Mouse (Mus musculus) gastrocnemius, adult 8-10 months (tissue): Measurements from ENCODE around the gene S100a3. TPM values are rescaled to one million over a fixed set of nuclear protein-coding genes. Genes with fewer than 3 reads are reported as not detected.

Experiments
- DNase-seq, 2 experiments: peaks; one replicate each; pipeline ENCODE4 v3.0.0; 2022; ENCODE audit warnings: low spot score in 2 of 2
- total RNA-seq, 4 experiments: library from RNA; stranded (reverse); gene quantifications; 2 replicates each; pipeline ENCODE4 v1.2.4; 2022

The S100a3 gene
- total RNA-seq, 4 experiments from 2014 or later = not detected

- peak in 1 of 2 experiments; percentile 58 for DNase-seq
Observed at GRCm38 (mm10) chr3:90600458-90601195, 40.2 kb downstream of the S100a3 start.

DNA sequence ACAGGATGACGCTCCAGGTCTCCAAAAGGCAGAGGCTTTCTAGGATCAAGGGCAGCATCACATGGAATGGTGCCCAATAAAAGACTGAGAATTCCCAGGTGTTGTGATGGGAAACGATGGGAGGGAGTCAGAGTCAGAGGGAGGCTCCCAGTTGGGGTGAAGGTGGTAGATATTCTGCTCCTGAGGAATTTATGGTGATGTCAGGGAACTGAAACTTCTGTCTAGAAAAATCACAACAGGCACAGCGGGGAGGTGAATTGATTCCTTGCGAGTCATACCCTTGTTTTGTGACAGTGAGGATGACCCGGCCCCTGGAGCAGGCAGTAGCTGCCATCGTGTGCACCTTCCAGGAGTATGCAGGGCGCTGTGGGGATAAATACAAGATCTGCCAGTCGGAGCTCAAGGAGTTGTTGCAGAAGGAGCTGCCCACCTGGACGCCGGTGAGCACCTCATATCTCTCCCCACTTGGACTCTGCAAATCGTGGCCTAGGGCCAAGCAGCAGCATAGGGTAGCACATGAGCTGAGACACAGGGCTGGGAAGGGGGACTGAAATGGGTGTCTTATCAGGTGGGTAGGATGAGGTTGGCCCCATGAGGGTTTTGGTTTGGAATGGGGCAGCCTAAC lies 41.2 kb downstream of the S100a3 start, which contains the start of gene Gm42674:
Gene Gm42674 (plus strand): TSS at position 419 of the 625 bp plus-strand sequence.
- no peak for DNase-seq

DNA sequence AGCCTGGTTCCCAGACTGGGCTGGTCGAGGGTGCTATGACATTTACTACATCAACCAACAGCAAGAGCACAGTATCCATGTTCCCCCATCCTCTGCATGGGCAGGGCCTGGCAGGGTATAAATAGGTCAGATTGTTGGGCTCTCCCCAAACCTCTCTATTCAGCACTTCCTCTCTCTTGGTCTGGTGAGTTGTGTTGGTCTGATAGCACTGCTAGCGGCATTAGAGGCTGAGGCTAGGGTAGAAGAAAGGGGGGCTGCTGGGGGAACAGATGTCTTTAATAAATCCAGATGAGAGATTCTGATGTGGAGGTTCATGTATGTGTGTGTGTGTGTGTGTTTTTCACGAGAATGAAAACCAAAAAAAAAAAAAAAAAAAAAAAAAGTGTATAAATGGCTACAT lies 43.2 kb downstream of the S100a3 start, which contains the start of gene S100a4:
Gene S100a4 (plus strand): TSS at position 149 of the 400 bp plus-strand sequence.
- DNase-seq = no peak

GRCm38 (mm10) chr3:90604416-90604815 lies 44.0 kb downstream of the S100a3 start:
- peak; percentile 79 to 83 for DNase-seq

- no peak for DNase-seq
Observed at GRCm38 (mm10) chr3:90605049-90605448, 44.7 kb downstream of the S100a3 start.

DNA sequence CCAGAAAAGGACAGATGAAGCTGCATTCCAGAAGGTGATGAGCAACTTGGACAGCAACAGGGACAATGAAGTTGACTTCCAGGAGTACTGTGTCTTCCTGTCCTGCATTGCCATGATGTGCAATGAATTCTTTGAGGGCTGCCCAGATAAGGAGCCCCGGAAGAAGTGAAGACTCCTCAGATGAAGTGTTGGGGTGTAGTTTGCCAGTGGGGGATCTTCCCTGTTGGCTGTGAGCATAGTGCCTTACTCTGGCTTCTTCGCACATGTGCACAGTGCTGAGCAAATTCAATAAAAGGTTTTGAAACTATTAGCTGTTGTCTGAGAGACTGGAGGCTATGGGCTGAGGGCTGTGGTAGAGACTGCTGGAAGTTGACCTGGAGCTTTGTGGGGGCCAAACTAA lies 45.4 kb downstream of the S100a3 start:
- no peak for DNase-seq

- peak in 1 of 2 experiments; percentile 56 for DNase-seq
Observed at GRCm38 (mm10) chr3:90606185-90606584, 45.8 kb downstream of the S100a3 start.

- DNase-seq = no peak
Observed at GRCm38 (mm10) chr3:90607361-90607760, 47.0 kb downstream of the S100a3 start.

GRCm38 (mm10) chr3:90608223-90608622 lies 47.8 kb downstream of the S100a3 start, which contains the start of gene S100a5:
Gene S100a5 (plus strand): TSS chr3:90608523.
- DNase-seq = no peak

DNA sequence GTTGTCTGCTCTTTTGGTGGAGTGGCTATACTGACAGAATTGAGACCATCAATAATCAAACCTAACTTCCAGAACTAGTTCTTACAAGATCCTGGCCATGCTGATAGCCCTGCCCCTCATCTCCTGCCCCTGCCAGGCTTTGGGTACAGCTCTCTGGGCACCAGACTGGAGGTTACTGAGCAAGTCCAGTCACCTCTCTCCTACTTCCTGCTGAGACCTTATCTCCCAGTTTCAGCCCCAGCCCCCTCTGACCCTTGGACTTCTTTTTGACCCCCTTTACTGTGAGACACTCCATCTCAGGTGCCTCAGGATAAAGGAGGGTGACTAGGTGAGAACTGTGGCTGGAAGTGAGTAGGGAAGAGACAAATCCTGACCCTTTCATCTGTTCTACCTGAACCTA lies 48.7 kb downstream of the S100a3 start:
- no peak for DNase-seq

- no peak for DNase-seq
Observed at GRCm38 (mm10) chr3:90611494-90611893, 51.1 kb downstream of the S100a3 start.

GRCm38 (mm10) chr3:90612061-90612460 lies 51.7 kb downstream of the S100a3 start:
- DNase-seq = no peak

- DNase-seq = peak; percentile 74 to 81
Observed at GRCm38 (mm10) chr3:90612728-90613291, 52.4 kb downstream of the S100a3 start, which contains the start of gene S100a6. Gene S100a6 (plus strand): TSS chr3:90612882.

DNA sequence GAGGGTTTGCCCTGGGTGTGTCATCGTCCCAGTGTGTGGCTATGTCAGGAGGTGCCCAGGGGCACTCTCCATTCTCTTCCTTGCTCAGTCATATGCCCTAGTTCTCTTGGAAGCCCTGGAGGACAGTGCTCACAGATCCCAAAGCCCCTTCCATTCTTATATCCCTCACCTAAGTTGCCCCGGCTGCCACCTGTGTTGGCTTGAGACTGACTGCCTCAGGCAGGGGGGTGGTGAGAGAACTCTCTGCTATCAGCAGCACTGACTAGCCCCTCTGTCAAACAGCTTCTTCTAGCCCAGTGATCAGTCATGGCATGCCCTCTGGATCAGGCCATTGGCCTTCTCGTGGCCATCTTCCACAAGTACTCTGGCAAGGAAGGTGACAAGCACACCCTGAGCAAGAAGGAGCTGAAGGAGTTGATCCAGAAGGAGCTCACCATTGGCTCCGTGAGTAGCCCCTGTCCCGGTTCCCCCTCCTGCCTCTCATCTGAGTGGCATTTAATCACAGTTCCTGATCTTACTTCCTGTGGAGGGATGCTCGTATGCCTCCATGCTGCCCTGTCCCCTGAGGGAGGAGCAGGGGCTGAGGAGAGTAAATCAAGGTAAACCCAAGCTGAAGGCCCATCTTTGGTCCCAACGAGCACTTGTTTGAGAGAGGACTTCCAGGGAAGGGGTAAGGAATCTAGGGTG lies 53.2 kb downstream of the S100a3 start:
- DNase-seq = no peak

DNA sequence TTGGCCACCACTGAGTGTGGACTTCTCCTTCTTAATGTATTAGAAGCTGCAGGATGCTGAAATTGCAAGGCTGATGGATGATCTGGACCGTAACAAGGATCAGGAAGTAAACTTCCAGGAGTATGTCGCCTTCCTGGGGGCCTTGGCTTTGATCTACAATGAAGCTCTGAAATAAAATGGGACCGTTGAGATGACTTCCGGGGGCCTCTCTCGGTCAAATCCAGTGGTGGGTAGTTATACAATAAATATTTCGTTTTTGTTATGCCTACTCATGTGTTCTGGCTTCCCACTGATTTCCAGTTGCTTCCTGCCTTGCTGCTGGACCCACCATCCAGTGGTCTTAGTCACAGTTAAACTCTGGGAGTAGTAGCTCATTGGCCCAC lies 53.8 kb downstream of the S100a3 start:
- no peak for DNase-seq

DNA sequence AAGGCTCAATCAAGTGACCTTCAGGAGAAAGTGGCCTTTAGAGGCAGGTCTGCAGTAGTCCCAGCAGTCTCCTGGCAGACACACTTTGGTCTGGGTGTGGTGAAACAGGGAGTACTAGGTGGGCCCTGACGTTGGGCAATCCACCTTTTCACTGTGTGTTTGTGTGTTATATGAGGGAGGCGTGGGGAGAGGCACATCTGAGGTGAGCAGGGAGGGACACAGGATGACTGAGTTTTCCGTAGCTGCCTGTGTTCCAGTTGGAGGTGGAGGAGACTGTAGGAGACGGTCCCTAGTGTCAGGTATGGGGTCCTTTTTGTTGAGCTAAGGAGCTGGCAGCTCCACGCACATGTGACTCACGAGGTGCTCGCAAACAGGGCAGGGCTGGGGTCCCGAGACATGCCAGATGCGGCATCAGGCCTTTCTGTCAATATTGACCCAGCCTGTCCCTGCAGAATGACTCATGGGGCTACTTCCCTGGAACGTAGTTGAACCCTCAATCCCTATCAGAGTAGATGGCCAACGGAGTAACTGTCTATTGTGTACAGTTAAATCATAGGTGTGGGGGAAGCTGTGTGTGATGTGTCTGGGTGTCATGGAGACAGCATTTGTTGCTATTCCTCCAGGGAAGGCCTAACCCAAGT lies 54.4 kb downstream of the S100a3 start:
- no peak for DNase-seq

GRCm38 (mm10) chr3:90615415-90615814 lies 55.0 kb downstream of the S100a3 start:
- DNase-seq = peak; percentile 56 to 64

GRCm38 (mm10) chr3:90615911-90616310 lies 55.5 kb downstream of the S100a3 start:
- DNase-seq = no peak

GRCm38 (mm10) chr3:90617586-90617985 lies 57.2 kb downstream of the S100a3 start:
- DNase-seq = no peak

- DNase-seq = no peak
Observed at GRCm38 (mm10) chr3:90621552-90621951, 61.2 kb downstream of the S100a3 start.

DNA sequence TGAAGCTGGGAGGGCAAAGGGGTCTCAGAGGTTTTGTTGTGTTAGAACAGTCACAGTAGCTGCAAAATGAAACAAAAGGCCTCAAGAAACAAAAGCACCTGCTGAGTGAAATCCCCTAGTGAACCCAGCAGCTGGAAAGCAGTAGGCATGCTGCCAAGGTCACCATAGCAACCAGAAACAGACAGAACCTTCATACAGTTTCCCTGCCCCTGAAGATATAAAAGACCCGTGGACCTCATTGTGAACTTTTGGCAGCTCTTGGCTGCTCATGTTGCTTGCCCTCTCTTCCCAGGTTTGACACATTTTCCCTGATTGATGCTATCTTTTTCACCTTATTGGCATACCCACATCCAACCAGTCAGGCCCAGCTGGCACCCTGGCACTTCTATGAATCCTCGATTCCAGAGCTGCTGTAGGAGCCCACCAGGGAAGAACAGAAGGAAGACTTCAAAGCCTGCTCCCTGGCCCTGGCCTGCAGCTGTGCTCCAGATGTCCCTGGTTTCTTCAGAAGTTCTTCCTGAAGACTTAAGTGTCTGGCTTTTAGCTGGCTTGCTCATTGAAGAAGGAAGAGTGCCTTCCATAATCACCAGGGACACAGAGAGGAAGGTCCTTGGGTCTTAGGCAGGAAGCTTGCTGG lies 63.2 kb downstream of the S100a3 start:
- peak in 1 of 2 experiments; percentile 36 for DNase-seq
